Mouse (Mus musculus) liver, postnatal 0 days (tissue): ENCODE data around the gene Wfdc3.

Experiments
- CTCF ChIP-seq: sonication (generic); IDR thresholded peaks from 2 replicates; pipeline ENCODE4 v1.5.1; 2016; ENCODE audit warnings: antibody characterized with exemption, low read depth
- EP300 ChIP-seq: IDR thresholded peaks from 2 replicates; pipeline ENCODE4 v1.6.1; 2016; ENCODE audit warnings: antibody characterized with exemption, low read depth, mild to moderate bottlenecking

- TF ChIP-seq CTCF (no peak), EP300 (no peak)
These were observed 46.9 kb upstream of the Wfdc3 start for GRCm38 (mm10) chr2:164792400-164793190.
